Mouse (Mus musculus) ES-E14 (cell line): ENCODE results near the gene Bbs12. TPM values are rescaled to one million over a fixed set of nuclear protein-coding genes. Genes with fewer than 3 reads are reported as not detected.

Experiments used
- DNase-seq: peaks from one replicate; pipeline ENCODE4 v3.0.0-alpha.2; 2013; ENCODE audit warnings: low read depth, low spot score
- H3K27ac ChIP-seq: 2 replicates; pipeline ENCODE4 v1.5.1; 2012; ENCODE audit warnings: low read depth, mild to moderate bottlenecking, low read length, moderate library complexity, mixed read lengths; ENCODE audit not compliant: poor library complexity, insufficient read depth, severe bottlenecking
- H3K36me3 ChIP-seq: 2 replicates; pipeline ENCODE4 v1.6.1; 2012; ENCODE audit warnings: mild to moderate bottlenecking, low read length, moderate library complexity, mixed read lengths; ENCODE audit not compliant: control insufficient read depth, poor library complexity, insufficient read depth, severe bottlenecking
- H3K4me1 ChIP-seq, 2 experiments: fragments of 150-350 bp in 1 of 2; sonication (generic) in 1 of 2; 2 replicates each; pipeline ENCODE4 v1.6.1; 2012; ENCODE audit warnings: low read length in 2 of 2, mild to moderate bottlenecking in 1 of 2, mixed read lengths in 1 of 2; ENCODE audit not compliant: control insufficient read depth in 2 of 2, insufficient read depth in 2 of 2, poor library complexity in 1 of 2
- H3K4me3 ChIP-seq, 2 experiments: fragments of 150-350 bp in 1 of 2; sonication (generic) in 1 of 2; 2 replicates each; pipeline ENCODE4 v1.5.1; 2012; ENCODE audit warnings: low read length in 2 of 2, low read depth in 1 of 2, mild to moderate bottlenecking in 1 of 2, mixed read lengths in 1 of 2; ENCODE audit not compliant: insufficient read depth in 1 of 2, poor library complexity in 1 of 2, severe bottlenecking in 1 of 2
- H3K9ac ChIP-seq: 2 replicates; pipeline ENCODE4 v1.6.1; 2012; ENCODE audit warnings: low read depth, mild to moderate bottlenecking, low read length, mixed read lengths; ENCODE audit not compliant: poor library complexity, insufficient read depth, severe bottlenecking
- H3K9me3 ChIP-seq: fragments of 150-350 bp; sonication (generic); 2 replicates; pipeline ENCODE4 v1.6.1; 2012; ENCODE audit warnings: low read depth, mild to moderate bottlenecking, low read length; ENCODE audit not compliant: control insufficient read depth, insufficient read depth
- CHD2 ChIP-seq: IDR thresholded peaks from 2 replicates; pipeline ENCODE4 v1.6.1; 2014; ENCODE audit warnings: mild to moderate bottlenecking, low read depth, low read length, inconsistent platforms
- HCFC1 ChIP-seq: IDR thresholded peaks from 2 replicates; pipeline ENCODE4 v1.6.1; 2012; ENCODE audit warnings: low read length, inconsistent platforms, borderline replicate concordance; ENCODE audit not compliant: insufficient read depth
- MAFK ChIP-seq: IDR thresholded peaks from 2 replicates; pipeline ENCODE4 v1.6.1; 2014; ENCODE audit warnings: mild to moderate bottlenecking, low read depth, low read length, inconsistent platforms; ENCODE audit not compliant: insufficient read depth
- ZC3H11A ChIP-seq: IDR thresholded peaks from 2 replicates; pipeline ENCODE4 v1.6.1; 2012; ENCODE audit warnings: low read depth, mild to moderate bottlenecking, inconsistent platforms, low read length, borderline replicate concordance
- ZNF384 ChIP-seq: IDR thresholded peaks from 2 replicates; pipeline ENCODE4 v1.6.1; 2012; ENCODE audit warnings: low read depth, low read length, inconsistent platforms
- in situ Hi-C, 2 experiments: fragments of 600-800 bp; cut with MboI; formaldehyde crosslinking; loops; one replicate each; pipeline ENCODE4 v1.15.1; 2025; ENCODE audit warnings: low sequenced_read_pairs in 2 of 2, inconsistent platforms in 1 of 2; ENCODE audit not compliant: unreplicated experiment in 2 of 2
- total RNA-seq: library from RNA; depleted of rRNA; stranded (reverse); fragments of 300-350 nt; gene quantifications from 2 replicates; pipeline ENCODE4 v1.2.3, GENCODE M21; 2012

Gene Bbs12
- total RNA-seq, 1 experiment: 7.1 TPM

DNA sequence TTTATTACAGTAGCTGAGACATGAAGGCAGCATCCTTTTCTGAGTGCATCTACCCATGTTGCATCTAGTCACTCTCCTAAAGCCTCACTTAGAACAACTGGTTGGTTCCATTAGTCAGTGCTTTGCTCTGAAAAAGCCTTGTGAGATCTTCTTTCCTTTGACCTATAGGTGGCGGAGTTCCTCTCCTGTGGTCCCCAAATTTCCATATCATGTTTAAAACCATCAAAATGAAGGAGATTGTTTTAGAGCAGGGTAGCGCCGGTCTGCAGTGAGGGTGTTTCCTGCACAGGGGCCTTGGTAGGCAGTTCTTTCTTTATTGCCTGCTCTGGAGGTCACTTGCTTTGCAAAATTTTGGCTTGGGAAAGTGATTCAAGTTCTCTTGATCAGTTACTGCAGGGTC, 12.0 kb downstream of the Bbs12 start:
- TF ChIP-seq ZNF384: no peak
- TF ChIP-seq MAFK: no peak
- no peak for TF ChIP-seq ZC3H11A
- TF ChIP-seq CHD2: no peak
- TF ChIP-seq HCFC1: no peak
- H3K9me3 ChIP-seq: no peaks in the 10 kb centered on the region
- in situ Hi-C loops: no loop called here
- no peak overlapping the region for H3K27ac ChIP-seq
- H3K4me1 ChIP-seq: no peaks in the 10 kb centered on the region
- H3K36me3 ChIP-seq: 0 out of 2 replicates have a peak, but pooled peaks cover 2% of the 10 kb centered on the region
- DNase-seq: no peak
- H3K4me3 ChIP-seq: no peak overlapping the region
- H3K9ac ChIP-seq: no peak overlapping the region

- Histone ChIP-seq H3K36me3 (no peaks in the 10 kb centered on the region), H3K4me1 (no peaks in the 10 kb centered on the region), H3K27ac (no peak overlapping the region), H3K9me3 (no peaks in the 10 kb centered on the region), H3K9ac (no peak overlapping the region), H3K4me3 (no peak overlapping the region)
- in situ Hi-C loops: no loop called here
- no peak for DNase-seq
- TF ChIP-seq ZC3H11A: no peak
- TF ChIP-seq CHD2: no peak
- TF ChIP-seq HCFC1: no peak
- TF ChIP-seq MAFK: no peak
- no peak for TF ChIP-seq ZNF384
Observed at GRCm38 (mm10) chr3:37325317-37326112, 13.2 kb downstream of the Bbs12 start.

- Histone ChIP-seq H3K9ac (no peak overlapping the region), H3K36me3 (no peaks in the 10 kb centered on the region), H3K27ac (no peak overlapping the region), H3K9me3 (no peaks in the 10 kb centered on the region), H3K4me3 (no peak overlapping the region), H3K4me1 (peaks cover 0 to 2% of the 10 kb centered on the region in 2 experiments; a peak in 1 of 4 replicates)
- in situ Hi-C loops: no loop called here
- TF ChIP-seq HCFC1: no peak
- no peak for TF ChIP-seq MAFK
- no peak for TF ChIP-seq CHD2
- TF ChIP-seq ZNF384: no peak
- TF ChIP-seq ZC3H11A: no peak
- no peak for DNase-seq
Observed at GRCm38 (mm10) chr3:37326627-37327026, 14.3 kb downstream of the Bbs12 start.

DNA sequence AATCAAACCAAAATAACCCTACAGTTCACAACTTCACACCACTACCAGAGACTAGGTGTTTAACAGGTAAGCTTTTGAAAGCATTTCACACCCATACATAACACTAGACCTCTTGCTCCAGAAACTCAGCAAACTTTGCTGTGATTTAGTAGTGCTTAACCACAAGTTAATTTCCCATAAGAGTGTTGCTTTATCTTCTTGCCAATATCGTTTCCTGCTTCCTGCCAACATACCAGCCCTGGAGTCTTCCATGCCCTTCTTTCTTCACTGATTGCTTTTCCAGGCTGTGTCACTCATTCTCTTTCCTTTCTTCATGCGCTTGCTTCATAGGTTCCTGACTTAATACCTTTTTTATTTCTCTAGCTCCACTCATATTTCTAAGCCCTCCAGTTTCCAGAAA, 16.1 kb downstream of the Bbs12 start:
- no peak for DNase-seq
- in situ Hi-C loops: no loop called here
- Histone ChIP-seq H3K27ac (no peak overlapping the region), H3K4me1 (peaks cover 0 to 5% of the 10 kb centered on the region in 2 experiments; a peak in 1 of 4 replicates), H3K4me3 (no peak overlapping the region), H3K9me3 (no peaks in the 10 kb centered on the region), H3K9ac (no peak overlapping the region), H3K36me3 (no peaks in the 10 kb centered on the region)
- no peak for TF ChIP-seq MAFK
- TF ChIP-seq HCFC1: no peak
- TF ChIP-seq ZNF384: no peak
- no peak for TF ChIP-seq ZC3H11A
- TF ChIP-seq CHD2: no peak
